Mouse (Mus musculus) MEL (cell line): ENCODE results near the gene Ncf2.

Experiments
- CTCF ChIP-seq, 3 experiments: IDR thresholded peaks in 2 of 3; conservative IDR thresholded peaks in 1 of 3; 2 replicates each; pipeline ENCODE4 v1.5.1; 2011 to 2012; ENCODE audit warnings: low read length in 3 of 3, low read depth in 2 of 3, mild to moderate bottlenecking in 2 of 3, improper control_type of control experiment in 1 of 3, inconsistent platforms in 1 of 3, mixed read lengths in 1 of 3, moderate library complexity in 1 of 3; ENCODE audit not compliant: control insufficient read depth in 1 of 3, insufficient read depth in 1 of 3, poor library complexity in 1 of 3, severe bottlenecking in 1 of 3
- E2F4 ChIP-seq: IDR thresholded peaks from 2 replicates; pipeline ENCODE4 v1.6.1; 2011; ENCODE audit warnings: low read depth, low read length, improper control_type of control experiment, borderline replicate concordance
- HCFC1 ChIP-seq: IDR thresholded peaks from 2 replicates; pipeline ENCODE4 v1.6.1; 2012; ENCODE audit warnings: low read depth, mild to moderate bottlenecking, inconsistent platforms, low read length, improper control_type of control experiment, moderate library complexity
- JUND ChIP-seq: IDR thresholded peaks from 2 replicates; pipeline ENCODE4 v1.6.1; 2011; ENCODE audit warnings: low read depth, mild to moderate bottlenecking, improper control_type of control experiment, low read length
- ZC3H11A ChIP-seq: IDR thresholded peaks from 2 replicates; pipeline ENCODE4 v1.6.1; 2012; ENCODE audit warnings: low read depth, mild to moderate bottlenecking, inconsistent platforms, low read length, improper control_type of control experiment

GRCm38 (mm10) chr1:152809541-152810252 is 9.7 kb downstream of the Ncf2 start:
- no peak for TF ChIP-seq E2F4
- no peak for TF ChIP-seq ZC3H11A
- TF ChIP-seq HCFC1, result no peak
- no peak for TF ChIP-seq CTCF (IDR thresholded peaks at IDR 0.05 in 2 of 3, conservative IDR thresholded peaks at IDR 0.05 in 1 of 3; ENCODE audit: control insufficient read depth in 1 of 3, insufficient read depth in 1 of 3, low read depth in 2 of 3, low read length in 3 of 3, poor library complexity in 1 of 3, severe bottlenecking in 1 of 3)
- no peak for TF ChIP-seq JUND
